Mouse (Mus musculus): ENCODE results near the gene Sh3bp4.

Gene Sh3bp4

GRCm38 (mm10) chr1:89130429-89130828 is 60.2 kb downstream of the Sh3bp4 start:
- DNase-seq (ENCODE audit: low read depth): no peak

- no peak for DNase-seq (ENCODE audit: low read depth)
Measured at GRCm38 (mm10) chr1:89131018-89131540, 60.9 kb downstream of the Sh3bp4 start.

GRCm38 (mm10) chr1:89131707-89132106 is 61.5 kb downstream of the Sh3bp4 start:
- peak; percentile 90 for DNase-seq (ENCODE audit: low read depth)

DNA sequence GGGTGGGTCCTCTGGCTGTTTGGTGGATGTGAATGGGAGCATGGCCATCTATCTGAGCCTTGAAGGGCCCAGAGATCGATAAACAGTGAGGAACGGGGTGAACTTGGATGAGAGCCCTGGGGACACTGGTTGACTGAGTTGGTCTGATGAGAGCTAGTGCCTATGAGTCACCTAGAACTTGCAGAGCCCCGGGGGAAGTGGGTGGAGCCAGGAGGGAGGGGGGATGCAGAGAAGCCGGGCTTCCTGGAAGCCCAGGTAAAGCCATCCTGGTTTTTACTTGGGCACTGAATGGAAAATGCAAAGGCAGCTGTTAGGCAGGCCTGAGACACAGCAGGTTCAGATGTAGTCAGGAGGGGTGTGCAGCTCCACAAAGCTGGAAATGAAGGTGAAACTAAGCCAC is 63.1 kb downstream of the Sh3bp4 start:
- no peak for DNase-seq (ENCODE audit: low read depth)

GRCm38 (mm10) chr1:89133717-89134116 is 63.5 kb downstream of the Sh3bp4 start:
- DNase-seq (ENCODE audit: low read depth): no peak

DNA sequence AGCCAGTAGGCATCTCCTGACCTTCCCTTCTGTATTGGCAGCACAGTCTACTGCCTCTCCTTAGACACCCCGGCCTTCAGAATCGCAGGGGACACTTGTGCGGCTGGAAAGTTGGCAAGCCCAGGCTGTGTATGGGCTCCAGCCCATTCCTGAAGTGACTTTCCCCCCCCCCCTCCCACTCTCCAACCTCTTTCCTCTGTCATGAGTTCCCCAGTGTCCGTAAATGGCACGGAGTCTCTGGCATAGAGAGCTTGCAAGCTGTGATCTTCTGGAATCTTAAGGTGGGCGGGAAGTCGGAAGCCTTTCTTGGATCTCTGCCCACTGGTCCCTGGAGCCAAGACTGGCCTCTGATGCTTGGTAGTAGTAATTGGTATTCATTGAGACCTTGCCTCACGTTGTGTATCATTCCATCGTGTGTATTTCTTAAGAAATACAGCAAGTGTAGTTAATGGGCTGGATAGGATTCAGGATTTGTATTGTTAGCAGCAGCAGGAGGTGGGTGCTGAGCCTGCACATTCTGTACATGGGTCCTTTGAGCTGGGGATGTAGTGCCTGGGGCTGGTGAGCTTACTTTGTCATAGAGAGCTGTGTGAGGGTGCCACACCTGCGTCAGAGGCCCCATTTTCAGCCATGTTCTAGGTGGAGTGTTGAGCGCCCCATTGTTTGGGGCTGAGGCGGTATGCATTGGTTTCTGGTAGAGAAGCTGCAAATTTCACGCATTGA is 66.0 kb downstream of the Sh3bp4 start:
- DNase-seq (ENCODE audit: low read depth): no peak

DNA sequence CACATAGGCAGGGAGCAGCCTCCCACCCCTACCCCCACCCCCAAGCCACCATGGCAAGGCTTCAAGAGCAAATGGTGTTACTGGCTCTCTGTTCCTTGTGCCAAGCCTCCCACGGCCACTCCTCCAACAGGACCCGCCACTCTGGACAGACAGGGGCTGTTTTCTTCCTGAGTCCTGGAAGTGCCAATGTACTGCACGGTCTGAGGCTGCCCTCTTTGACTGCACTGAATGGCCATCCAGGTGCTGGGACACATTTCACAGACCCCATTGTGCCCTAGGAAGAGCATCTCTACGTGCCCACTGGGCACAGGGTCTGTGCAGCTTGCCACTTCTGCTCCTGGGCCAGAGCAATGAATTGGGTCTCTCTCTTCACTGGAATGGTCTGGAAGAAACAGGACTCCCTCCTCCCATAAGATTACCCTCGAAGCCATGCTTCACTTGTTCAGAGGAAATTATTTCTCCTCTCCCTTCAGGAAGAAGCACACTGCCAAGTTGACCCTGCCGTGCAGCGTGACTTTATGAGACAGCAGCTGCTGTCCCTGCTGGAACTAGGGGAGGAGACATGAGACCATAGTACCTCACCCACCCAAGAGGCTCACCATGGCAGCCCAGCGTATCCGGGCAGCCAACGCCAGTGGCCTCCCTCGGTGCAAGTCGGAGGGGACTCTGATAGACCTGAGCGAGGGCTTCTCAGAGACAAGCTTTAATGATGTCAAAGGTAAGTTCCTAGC is 67.0 kb downstream of the Sh3bp4 start:
- DNase-seq (ENCODE audit: low read depth): no peak

DNA sequence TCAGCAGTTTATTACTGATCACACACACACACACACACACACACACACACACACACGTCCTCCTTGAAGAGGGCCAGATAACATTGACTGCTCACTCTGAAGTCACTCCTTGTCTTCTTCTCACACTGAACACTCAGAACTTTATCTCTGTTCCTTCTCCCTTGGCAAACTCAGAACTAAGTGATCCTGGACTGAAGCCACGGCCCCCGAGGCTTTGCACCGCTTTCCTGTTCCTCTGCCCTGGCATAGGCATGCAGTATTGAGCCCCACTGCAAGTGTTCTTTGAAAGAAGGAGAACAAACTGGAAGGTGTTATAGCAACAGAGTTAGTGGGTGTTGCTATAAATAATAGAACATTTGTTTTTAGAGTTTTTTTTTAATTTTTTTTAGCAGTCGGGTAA is 68.1 kb downstream of the Sh3bp4 start:
- no peak for DNase-seq (ENCODE audit: low read depth)

GRCm38 (mm10) chr1:89140113-89140512 is 69.9 kb downstream of the Sh3bp4 start:
- no peak for DNase-seq (ENCODE audit: low read depth)

DNA sequence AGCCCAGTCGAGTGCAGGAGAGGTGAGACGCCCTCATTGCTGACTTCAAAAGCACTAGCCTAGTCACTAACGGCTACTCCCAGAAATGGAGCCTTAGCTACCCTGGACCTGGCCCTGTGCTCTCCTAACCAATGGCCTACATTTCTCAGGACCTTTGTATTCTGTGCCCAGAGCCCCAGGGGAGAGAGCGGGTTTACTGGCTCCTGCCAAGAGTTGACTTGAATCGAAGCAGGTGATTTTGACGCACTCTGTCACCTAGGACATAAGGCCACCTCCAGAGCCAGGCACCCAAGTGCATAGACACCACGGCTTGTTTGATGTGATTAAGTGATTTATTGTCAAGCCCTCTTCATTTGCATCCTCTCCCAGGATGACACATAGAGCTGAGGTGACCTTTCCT is 80.9 kb downstream of the Sh3bp4 start:
- DNase-seq (ENCODE audit: low read depth): no peak

- no peak for DNase-seq (ENCODE audit: low read depth)
Measured at GRCm38 (mm10) chr1:89152576-89152975, 82.4 kb downstream of the Sh3bp4 start.

GRCm38 (mm10) chr1:89153203-89153602 is 83.0 kb downstream of the Sh3bp4 start:
- no peak for DNase-seq (ENCODE audit: low read depth)

DNA sequence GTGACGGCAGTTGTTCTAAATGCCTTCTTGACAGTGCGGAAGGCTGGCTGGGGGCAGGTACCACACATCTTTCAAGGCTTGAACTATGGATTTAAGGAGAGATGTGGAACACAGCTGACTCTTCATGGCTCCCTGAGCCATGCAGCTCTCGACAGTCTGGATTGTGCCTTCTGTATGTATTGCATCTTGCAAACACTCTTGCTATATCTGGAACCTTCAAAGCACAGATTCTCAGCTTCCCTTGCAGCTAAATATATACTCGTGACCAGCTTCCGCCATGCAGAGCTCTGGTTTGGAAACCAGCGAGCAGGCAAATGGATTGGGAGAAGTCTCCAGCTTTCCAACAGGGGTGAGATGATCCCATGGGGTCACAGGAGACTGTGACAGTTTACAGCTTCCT is 93.3 kb downstream of the Sh3bp4 start:
- DNase-seq (ENCODE audit: low read depth): no peak

DNA sequence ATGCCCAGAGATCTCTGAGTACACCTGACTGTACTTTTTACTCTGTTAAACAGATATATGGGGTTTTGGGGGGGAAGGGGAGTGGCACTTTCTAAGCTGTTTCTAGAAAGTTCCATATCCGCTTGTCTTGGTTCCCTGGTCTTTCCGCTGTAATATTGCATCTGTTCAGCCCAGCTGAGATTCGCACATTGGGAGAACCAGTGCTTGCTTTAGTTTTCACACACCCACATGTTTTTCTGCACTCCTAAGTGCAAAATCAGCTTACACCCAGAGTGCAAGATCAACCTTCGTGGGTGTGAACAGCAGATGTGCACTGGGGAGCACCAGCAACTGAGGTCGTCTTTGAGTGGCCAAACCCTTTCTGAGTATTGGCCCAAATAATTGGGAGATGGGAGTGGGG is 94.1 kb downstream of the Sh3bp4 start:
- DNase-seq (ENCODE audit: low read depth): no peak

GRCm38 (mm10) chr1:89164685-89165084 is 94.5 kb downstream of the Sh3bp4 start:
- no peak for DNase-seq (ENCODE audit: low read depth)

GRCm38 (mm10) chr1:89166814-89167249 is 96.6 kb downstream of the Sh3bp4 start:
- DNase-seq (ENCODE audit: low read depth): no peak

GRCm38 (mm10) chr1:89171275-89171767 is 101.1 kb downstream of the Sh3bp4 start:
- no peak for DNase-seq (ENCODE audit: low read depth)

DNA sequence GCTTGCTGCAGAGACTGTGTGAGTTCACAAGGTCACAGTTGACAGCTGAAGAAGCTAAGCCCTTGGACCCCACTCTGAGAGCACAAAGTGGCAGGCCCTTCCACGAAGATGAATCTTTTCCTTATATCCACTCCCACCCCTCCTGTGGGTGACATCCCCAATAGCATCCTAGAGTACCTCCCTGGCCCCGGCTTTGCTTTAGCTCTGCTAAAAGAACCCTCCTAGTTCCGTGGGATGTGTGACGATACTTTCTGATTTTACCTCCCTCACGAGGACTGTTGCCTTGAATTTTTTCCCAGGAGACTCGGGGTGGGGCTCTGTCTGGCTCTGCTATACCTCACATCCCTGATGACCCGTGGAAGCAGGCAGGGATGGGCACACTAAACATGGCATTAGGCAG is 104.4 kb downstream of the Sh3bp4 start:
- DNase-seq (ENCODE audit: low read depth): no peak

GRCm38 (mm10) chr1:89175355-89175754 is 105.1 kb downstream of the Sh3bp4 start:
- DNase-seq (ENCODE audit: low read depth): no peak

GRCm38 (mm10) chr1:89183261-89183831 is 113.1 kb downstream of the Sh3bp4 start:
- peak; percentile 49 for DNase-seq (ENCODE audit: low read depth)

DNA sequence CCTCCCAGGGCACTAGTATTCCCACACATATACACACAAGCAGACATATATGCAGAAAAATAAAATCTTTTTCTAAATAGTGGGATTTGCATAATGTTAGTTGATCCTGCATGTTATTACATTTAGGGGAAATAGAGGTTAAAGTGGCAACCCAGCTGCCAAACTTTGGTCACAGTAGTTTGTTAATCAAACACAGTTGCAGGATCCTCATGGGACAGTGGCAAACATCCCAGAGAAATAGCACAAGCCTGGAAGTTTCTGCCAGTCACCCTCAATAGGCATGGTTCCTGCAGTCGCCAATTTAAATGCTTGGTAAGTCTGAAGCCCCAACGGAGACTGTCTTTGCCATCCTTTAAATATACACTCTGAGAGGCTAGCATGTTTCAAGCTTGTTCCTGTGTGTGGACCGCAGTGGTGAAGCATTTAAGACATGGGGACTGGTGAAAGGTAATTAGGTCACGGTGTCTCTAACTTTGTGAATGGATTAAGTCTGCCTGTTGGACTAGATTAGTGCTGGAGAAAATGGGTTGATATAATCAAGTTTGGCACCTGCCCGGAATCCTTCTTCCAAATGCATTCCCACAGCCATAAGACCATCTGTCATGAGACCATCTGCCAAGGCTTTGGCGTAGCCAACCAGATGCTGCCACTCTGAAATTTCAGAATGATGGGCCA is 114.0 kb downstream of the Sh3bp4 start:
- no peak for DNase-seq (ENCODE audit: low read depth)

DNA sequence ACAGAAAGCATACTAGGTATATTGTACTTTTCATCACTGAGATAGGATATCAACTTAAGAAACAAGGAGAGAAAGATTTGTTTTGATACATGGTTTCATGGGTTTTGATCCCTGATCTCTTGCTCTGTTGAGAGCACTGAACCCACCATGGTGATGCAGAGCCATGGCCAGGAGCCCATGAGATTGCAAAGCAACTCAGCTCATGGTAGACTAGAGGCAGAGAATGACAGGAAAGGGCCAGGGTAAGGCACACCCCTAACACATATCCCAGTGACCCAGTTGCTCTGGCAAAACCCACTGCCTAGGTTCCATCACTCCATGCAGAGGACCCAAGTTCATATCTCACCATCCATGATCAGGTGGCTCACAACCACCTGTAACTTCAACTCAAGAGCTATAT is 114.6 kb downstream of the Sh3bp4 start:
- no peak for DNase-seq (ENCODE audit: low read depth)
